Mouse (Mus musculus) midbrain, embryonic 16.5 days (tissue): ENCODE measurements around the gene Dqx1. TPM values are rescaled to one million over a fixed set of nuclear protein-coding genes. Genes with fewer than 3 reads are reported as not detected.

Experiments
- ATAC-seq: fragments of 200-750 bp; cut with Nextera tagmentation; 2 replicates; pipeline ENCODE4 v1.8.0; 2017; ENCODE audit warnings: moderate TSS enrichment
- H3K27ac ChIP-seq: fragments of 300-500 bp; sonication (generic); 2 replicates; pipeline ENCODE4 v1.5.1; 2014; ENCODE audit warnings: mild to moderate bottlenecking, low read length, mixed read lengths
- H3K27me3 ChIP-seq: fragments of 300-500 bp; sonication (generic); 2 replicates; pipeline ENCODE4 v1.6.1; 2014; ENCODE audit warnings: low read depth, low read length, mixed read lengths; ENCODE audit not compliant: control insufficient read depth, insufficient read depth
- H3K36me3 ChIP-seq: fragments of 300-500 bp; sonication (generic); 2 replicates; pipeline ENCODE4 v1.6.1; 2014; ENCODE audit warnings: mild to moderate bottlenecking, low read length, moderate library complexity, mixed read lengths; ENCODE audit not compliant: control insufficient read depth, insufficient read depth
- H3K4me1 ChIP-seq: fragments of 300-500 bp; sonication (generic); 2 replicates; pipeline ENCODE4 v1.6.1; 2014; ENCODE audit warnings: mild to moderate bottlenecking, low read length, mixed read lengths; ENCODE audit not compliant: control insufficient read depth, insufficient read depth
- H3K4me2 ChIP-seq: fragments of 300-500 bp; sonication (generic); 2 replicates; pipeline ENCODE4 v1.6.1; 2014; ENCODE audit warnings: mild to moderate bottlenecking, low read length, mixed read lengths
- H3K4me3 ChIP-seq: fragments of 300-500 bp; sonication (generic); 2 replicates; pipeline ENCODE4 v1.5.1; 2014; ENCODE audit warnings: low read depth, mild to moderate bottlenecking, low read length, moderate library complexity, mixed read lengths
- H3K9ac ChIP-seq: fragments of 300-500 bp; sonication (generic); 2 replicates; pipeline ENCODE4 v1.6.1; 2014; ENCODE audit warnings: low read depth, low read length, mixed read lengths
- H3K9me3 ChIP-seq: fragments of 300-500 bp; sonication (generic); replicated peaks from 2 replicates; pipeline ENCODE4 v1.6.1; 2014; ENCODE audit warnings: mild to moderate bottlenecking, low read length, mixed read lengths; ENCODE audit not compliant: control insufficient read depth, poor library complexity, severe bottlenecking
- WGBS: fragments of 180-500 bp; shearing (Covaris S2); extraction: QIAGEN DNeasy Blood & Tissue Kit; methylation state at CpG from one replicate; pipeline ENCODE4 v1.1.7; 2014; 5-methylcytosine and 5-hydroxymethylcytosine counted together
- polyA plus RNA-seq: library from polyadenylated mRNA; unstranded; fragments of >200 nt; fragmentation: Nextera tagmentation; extraction: Ambion mirVana; gene quantifications from 2 replicates; pipeline ENCODE4 v1.2.1, GENCODE M21; 2015

Dqx1 gene
- polyA plus RNA-seq, 1 experiment from 2014 or later: 0.30 TPM

DNA sequence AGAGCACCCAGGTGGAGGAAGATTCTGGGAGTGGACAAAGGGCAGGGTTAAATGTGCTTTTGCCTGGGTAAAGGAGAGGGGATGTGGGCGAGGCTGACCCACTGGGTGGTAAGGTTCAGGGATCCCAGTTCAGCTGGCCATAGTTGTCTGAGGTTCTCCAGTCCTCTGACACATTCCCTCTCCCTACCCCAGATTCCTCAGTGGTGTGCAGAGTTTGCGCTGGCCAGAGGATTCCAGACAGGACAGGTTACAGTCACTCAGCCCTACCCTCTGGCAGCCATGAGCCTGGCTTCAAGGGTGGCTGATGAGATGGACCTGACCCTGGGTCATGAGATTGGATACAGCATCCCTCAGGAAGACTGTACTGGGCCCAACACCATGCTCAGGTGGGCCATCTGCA is 1.1 kb downstream of the Dqx1 start:
- H3K9ac ChIP-seq: no peak overlapping the region
- no peaks in the 10 kb centered on the region for H3K9me3 ChIP-seq
- peaks cover 14% of the 10 kb centered on the region for H3K4me1 ChIP-seq
- no peak overlapping the region for H3K27ac ChIP-seq
- H3K27me3 ChIP-seq: peaks cover 28% of the 10 kb centered on the region
- H3K4me3 ChIP-seq: no peak overlapping the region
- ATAC-seq: no peak
- WGBS: 77% methylated on average over 2 of the region's 2 CpGs
- peaks cover 7% of the 10 kb centered on the region; the same call in 1 of the 2 replicates for H3K36me3 ChIP-seq
- no peak overlapping the region for H3K4me2 ChIP-seq

DNA sequence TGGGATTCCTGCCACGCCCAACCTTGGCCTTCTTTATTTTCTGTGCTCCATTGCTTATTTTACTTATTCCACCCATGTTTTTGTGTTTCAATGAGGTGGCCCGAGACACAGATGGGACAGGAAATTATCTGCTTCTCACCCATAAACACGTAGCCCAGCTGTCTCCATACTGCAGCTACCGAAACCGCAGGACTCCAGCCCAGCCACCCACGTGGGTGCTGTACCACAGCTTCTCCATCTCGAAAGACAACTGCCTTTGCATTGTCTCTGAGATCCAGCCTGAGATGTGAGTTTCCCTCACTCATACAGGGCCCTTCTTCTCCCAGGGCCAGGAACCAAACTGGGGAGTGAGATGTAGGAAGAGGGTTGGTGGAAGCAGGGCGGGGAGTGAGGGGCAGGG is 8.4 kb downstream of the Dqx1 start:
- ATAC-seq: no peak
- Histone ChIP-seq H3K36me3 (no peaks in the 10 kb centered on the region), H3K4me3 (no peak overlapping the region), H3K4me1 (no peaks in the 10 kb centered on the region; the same call in 1 of the 2 replicates), H3K4me2 (no peak overlapping the region), H3K27ac (no peak overlapping the region), H3K9me3 (no peaks in the 10 kb centered on the region), H3K27me3 (peaks cover 83% of the 10 kb centered on the region), H3K9ac (no peak overlapping the region)
- WGBS: 27% methylated on average over 8 of the region's 8 CpGs

DNA sequence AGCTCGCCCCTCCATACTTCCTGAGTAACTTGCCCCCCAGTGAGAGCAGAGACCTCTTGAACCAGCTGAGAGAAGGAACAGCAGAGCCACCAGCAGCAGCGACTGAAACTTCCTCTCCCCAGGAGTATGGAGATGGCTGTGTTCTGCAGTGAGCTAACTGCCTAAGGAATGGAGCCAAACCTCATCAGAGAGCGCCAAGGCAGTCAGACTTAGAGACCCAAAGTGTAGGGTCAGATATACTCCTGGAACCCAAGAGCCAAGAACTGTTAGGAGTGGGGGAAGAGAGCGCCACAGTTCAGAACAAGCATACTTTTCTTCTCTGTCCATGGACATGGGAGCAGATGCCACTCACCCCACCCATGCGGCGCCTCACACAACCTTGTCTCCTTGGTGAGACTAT is 8.8 kb downstream of the Dqx1 start:
- Histone ChIP-seq H3K27me3 (peaks cover 83% of the 10 kb centered on the region), H3K9me3 (no peaks in the 10 kb centered on the region), H3K27ac (no peak overlapping the region), H3K4me3 (no peak overlapping the region), H3K36me3 (no peaks in the 10 kb centered on the region), H3K9ac (no peak overlapping the region), H3K4me1 (no peaks in the 10 kb centered on the region; the same call in 1 of the 2 replicates), H3K4me2 (no peak overlapping the region)
- no peak for ATAC-seq
- 30% methylated on average over 6 of the region's 6 CpGs for WGBS

DNA sequence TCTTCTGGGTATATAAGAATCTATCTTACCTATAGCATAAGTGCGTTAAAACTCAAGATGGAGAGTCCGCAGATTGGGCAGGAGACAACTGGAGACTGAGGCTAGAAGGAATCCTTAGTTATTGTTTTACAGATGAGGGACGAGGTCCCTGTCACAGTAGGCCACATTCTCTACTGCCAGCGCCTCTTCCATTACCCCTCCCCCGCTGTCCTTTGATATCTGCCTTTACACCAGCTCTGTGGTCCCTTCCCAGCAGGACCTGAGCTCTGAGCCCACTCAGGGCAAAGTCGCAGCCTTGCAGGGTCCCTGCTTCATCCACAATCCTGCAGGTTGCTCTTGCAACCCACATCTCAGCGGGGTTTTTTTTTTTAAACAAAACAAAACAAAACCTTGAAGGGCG is 10.6 kb downstream of the Dqx1 start:
- Histone ChIP-seq H3K4me1 (no peaks in the 10 kb centered on the region; the same call in 1 of the 2 replicates), H3K36me3 (no peaks in the 10 kb centered on the region), H3K4me3 (no peak overlapping the region), H3K9me3 (no peaks in the 10 kb centered on the region), H3K27me3 (peaks cover 83% of the 10 kb centered on the region), H3K27ac (no peak overlapping the region), H3K4me2 (no peak overlapping the region), H3K9ac (no peak overlapping the region)
- no peak for ATAC-seq
- WGBS: 7% methylated on average over 8 of the region's 8 CpGs

DNA sequence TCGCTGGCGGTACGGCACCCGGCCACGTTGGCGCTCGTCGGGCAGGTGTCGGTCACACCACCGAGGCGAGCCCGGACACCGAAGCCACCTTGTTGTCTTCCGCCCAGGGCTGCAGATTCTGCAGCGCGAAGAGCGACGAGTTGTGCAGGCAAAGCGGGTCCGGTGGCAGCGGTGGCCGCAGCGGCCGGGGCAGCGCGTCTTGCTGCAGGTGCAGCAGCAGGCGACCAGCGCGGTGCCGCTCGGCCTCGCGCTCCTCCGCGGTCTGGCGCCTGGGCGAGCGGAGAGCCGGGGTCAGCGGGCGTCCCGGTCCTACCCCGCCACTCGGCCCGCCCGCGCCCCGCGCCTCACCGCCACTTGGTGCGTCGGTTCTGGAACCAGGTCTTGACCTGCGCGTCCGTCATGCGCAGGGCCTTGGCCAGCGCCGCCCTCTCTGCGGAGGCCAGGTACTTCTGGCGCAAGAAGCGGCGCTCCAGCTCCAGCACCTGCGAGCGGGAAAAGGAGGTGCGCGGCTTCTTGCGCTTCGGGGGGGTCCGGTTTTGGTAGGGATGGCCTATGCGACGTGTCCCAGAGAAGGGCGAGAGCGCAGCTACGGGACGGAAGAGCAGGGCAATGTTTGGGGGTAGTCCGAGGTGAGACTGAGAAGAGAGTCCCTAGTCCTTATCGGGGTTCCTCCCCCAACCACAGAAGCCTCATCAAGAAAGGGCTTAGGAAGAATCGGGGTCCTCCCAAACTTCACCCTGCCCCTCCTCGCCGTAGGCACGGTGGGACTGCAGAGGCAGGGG is 11.3 kb downstream of the Dqx1 start:
- Histone ChIP-seq H3K27me3 (peaks cover 82% of the 10 kb centered on the region), H3K36me3 (no peaks in the 10 kb centered on the region), H3K27ac (no peak overlapping the region), H3K9ac (no peak overlapping the region), H3K4me2 (peak overlapping the region; percentile 37), H3K9me3 (no peaks in the 10 kb centered on the region), H3K4me1 (no peaks in the 10 kb centered on the region; the same call in 1 of the 2 replicates), H3K4me3 (peak overlapping the region; percentile 22)
- under 1% methylated on average over 77 of the region's 81 CpGs for WGBS
- no peak for ATAC-seq

DNA sequence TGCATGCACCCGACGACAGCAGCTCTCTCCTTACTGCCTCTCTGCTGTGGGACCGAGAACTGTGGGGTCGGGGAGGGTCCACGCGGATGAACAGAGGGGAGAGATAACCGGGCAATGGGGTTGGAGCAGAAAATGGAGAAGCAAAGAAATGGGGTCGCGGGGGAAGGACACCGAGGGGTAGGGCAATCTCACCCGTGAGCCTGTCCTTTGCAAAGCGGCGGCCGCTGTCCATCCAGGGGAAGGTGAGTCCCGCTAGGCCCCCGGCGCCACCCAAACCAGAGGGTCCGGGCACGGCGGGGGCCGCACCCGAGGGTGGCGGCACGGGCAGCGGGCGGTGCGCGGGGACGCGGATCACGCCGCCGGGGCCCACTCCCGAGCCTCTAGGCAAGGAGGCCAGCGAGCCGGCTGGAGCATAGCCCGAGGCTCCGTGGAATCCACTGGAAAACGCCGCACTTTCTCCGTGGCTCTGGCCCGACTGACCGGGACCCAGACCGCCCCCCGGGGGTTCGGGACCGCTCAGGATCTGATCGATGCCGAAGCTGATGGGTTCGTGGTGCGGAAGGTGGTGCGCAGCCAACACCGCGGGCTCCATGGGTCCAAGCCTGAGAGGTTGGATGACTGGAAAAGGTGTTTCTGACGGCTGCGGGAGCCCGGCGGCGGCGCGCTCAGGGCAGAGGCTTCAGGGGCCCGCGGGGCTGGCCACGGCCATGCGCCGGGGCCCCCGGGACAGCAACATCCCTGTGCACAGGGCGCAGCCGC is 12.0 kb downstream of the Dqx1 start:
- Histone ChIP-seq H3K4me1 (no peaks in the 10 kb centered on the region; the same call in 1 of the 2 replicates), H3K4me3 (no peak overlapping the region), H3K36me3 (no peaks in the 10 kb centered on the region), H3K9ac (no peak overlapping the region), H3K27ac (no peak overlapping the region), H3K9me3 (no peaks in the 10 kb centered on the region), H3K27me3 (peaks cover 82% of the 10 kb centered on the region), H3K4me2 (no peak overlapping the region)
- peak; percentile 56; the same call in 1 of the 2 replicates for ATAC-seq
- under 1% methylated on average over 62 of the region's 69 CpGs for WGBS

DNA sequence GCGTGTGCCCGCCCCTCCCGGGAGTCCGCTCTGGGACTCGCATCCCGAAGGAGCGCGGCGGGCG is 12.4 kb downstream of the Dqx1 start, which contains the start of gene Tlx2:
TSS of gene Tlx2 (minus strand) at position 47 of the 64 bp plus-strand sequence.
- no peak for ATAC-seq
- WGBS: 0% methylated on average over 10 of the region's 10 CpGs

DNA sequence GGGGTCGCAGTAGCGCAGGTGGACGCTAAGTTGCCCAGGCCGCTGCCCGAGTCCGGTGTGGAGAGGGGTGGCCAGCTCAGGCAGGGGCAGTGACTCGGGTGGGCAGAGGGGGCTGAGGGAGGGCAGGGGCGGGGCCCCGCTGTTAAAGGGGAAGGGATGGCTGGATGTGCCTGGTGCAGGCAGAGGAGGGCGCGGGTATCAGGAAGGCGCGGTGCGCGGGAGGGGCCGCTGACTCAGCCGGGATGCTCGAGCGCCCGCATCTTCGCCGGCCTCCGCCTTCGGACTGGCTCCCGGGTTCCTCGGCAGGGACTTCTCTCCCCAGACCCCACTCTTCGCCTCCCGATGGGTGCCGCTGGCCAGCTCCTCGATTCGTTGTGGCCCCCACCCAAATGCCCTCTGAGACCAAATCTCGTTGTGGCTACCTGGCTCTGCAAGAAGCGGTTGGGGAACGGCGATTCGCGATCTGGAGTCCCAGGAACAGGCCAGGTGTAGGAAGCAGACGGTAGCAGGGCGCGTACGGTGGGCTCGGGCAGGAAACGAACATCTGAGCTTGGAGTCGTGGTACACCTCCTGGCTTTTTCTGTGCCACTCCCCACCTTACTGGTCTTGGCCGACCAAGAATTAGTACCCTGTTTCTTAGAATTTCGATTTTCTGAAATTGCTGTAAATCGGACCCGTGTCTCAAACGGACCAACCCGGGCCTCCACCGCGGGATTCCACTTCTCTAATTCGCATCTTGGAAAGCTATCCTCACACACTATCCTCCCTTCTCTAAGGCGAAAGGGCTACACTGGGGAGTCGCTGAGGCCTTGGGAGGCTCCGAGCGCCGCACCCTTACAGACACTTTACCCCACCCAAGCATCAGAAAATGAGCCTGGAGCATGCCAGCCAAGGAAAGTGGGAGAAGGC is 12.9 kb downstream of the Dqx1 start:
- Histone ChIP-seq H3K4me2 (no peak overlapping the region), H3K9ac (no peak overlapping the region), H3K4me3 (no peak overlapping the region), H3K4me1 (no peaks in the 10 kb centered on the region; the same call in 1 of the 2 replicates), H3K36me3 (no peaks in the 10 kb centered on the region), H3K27ac (no peak overlapping the region), H3K27me3 (peaks cover 82% of the 10 kb centered on the region), H3K9me3 (no peaks in the 10 kb centered on the region)
- 0 out of 2 replicates have a peak, but pooled peaks have one; percentile 9 for ATAC-seq
- WGBS: 1% methylated on average over 58 of the region's 58 CpGs

More for the DNA sequence above, 12.4 kb downstream of the Dqx1 start, which contains the start of gene Tlx2:
- no peak within 1 kb of the TSS for H3K9ac ChIP-seq
- H3K27me3 ChIP-seq: peaks cover 82% of the 10 kb centered on the region
- no peaks in the 10 kb centered on the region for H3K36me3 ChIP-seq
- no peak within 1 kb of the TSS; the same call in 1 of the 2 replicates for H3K4me2 ChIP-seq
- H3K4me3 ChIP-seq: peak within 1 kb of the TSS; percentile 22; the same call in 1 of the 2 replicates
- no peak within 1 kb of the TSS for H3K27ac ChIP-seq
- no peaks in the 10 kb centered on the region for H3K9me3 ChIP-seq
- no peaks in the 10 kb centered on the region; the same call in 1 of the 2 replicates for H3K4me1 ChIP-seq
